In the genomic region with DNA sequence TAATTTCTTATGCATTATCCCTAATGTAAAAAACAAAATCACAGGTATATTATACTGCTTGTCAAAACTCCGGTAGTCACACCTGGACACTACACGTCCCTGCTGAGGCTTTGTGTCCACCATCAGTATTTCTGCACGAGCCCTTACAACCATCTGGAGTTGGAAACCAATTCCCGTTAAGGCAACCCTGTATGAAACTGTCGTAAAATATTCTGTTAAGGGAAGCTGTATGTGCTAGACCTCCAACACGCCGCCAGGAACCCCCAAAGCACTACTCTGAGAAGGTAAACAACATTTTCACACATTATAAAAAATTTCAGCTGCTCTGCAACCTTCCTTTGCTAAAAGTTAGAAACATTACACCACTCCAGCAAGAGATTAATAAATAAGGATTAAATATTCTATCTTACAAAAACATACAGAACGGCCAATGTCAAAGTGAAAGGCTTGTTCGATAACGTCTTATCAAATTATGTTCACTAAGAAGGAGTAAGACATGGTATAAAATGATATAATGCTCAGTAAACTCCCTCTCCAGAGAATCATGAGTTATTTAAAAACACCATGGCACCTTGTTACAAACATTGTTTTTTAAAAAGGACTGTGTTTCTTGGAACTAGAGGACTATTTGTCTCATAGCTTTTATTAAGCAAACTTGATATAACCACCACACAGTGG, we compare ENCODE assay signal across 21 mouse cellular contexts. TPM values are rescaled to one million over a fixed set of nuclear protein-coding genes. Genes with fewer than 3 reads are reported as not detected.
A peak's percentile ranks its signal among the peaks of the same experiment; 100 is the strongest.
DNase-seq lines count a peak whose midpoint lies in the region; ATAC-seq and TF ChIP-seq lines count a peak whose summit lies in the region.
"Had no signal": no experiment of that assay in that cellular context is flagged by ENCODE, and none has a peak within 500 bp of the region (broad histone marks: within the 10 kb centered on the region; RNA-seq: fewer than 3 reads in every experiment).

No protein-coding gene starts in this region.

- no peak overlapping the region for H3K4me2 ChIP-seq in liver, embryonic 14.5 days (ENCODE audit: low read depth)
- no peak overlapping the region for H3K4me2 ChIP-seq in liver, embryonic 12.5 days
- H3K4me2 ChIP-seq in limb, embryonic 14.5 days (replicated peaks; ENCODE audit: low read depth, low read length, severe bottlenecking): no peak overlapping the region
- H3K4me2 ChIP-seq: embryonic facial prominence, embryonic 15.5 days; forebrain, embryonic 12.5 days; heart, embryonic 11.5 days; heart, embryonic 15.5 days; hindbrain, embryonic 14.5 days had no signal

- 92% methylated on average over 10 of the region's 10 CpGs for WGBS in heart, embryonic 10.5 days
- 90% methylated on average over 10 of the region's 10 CpGs for WGBS in heart, adult 2 months
- 86% methylated on average over 10 of the region's 10 CpGs for WGBS in liver, embryonic 14.5 days (ENCODE audit: insufficient replicate concordance)
- WGBS in liver, embryonic 12.5 days (ENCODE audit: insufficient replicate concordance): 88% methylated on average over 10 of the region's 10 CpGs
- 41% methylated on average over 10 of the region's 10 CpGs for WGBS in limb, embryonic 14.5 days

- ATAC-seq in liver, embryonic 14.5 days (ENCODE audit: insufficient read depth): no peak
- no peak for ATAC-seq in liver, embryonic 12.5 days
- ATAC-seq in limb, embryonic 14.5 days (ENCODE audit: low FRiP score, low read depth): peak; percentile 65; the same call in 1 of the 2 replicates
- ATAC-seq in megakaryocyte-erythroid progenitor cell, adult 5-6 weeks (replicated peaks; ENCODE audit: low FRiP score, low TSS enrichment, poor library complexity, severe bottlenecking): peak; percentile 46
- no peak for ATAC-seq in granulocyte monocyte progenitor cell, adult 5-6 weeks (replicated peaks; ENCODE audit: poor library complexity, severe bottlenecking)

- peak; percentile 45 for DNase-seq in heart, embryonic 10.5 days (ENCODE audit: low spot score)
- no peak for DNase-seq in heart, adult 2 months
- DNase-seq in liver, embryonic 14.5 days (ENCODE audit: low read depth in 3 of 3, low spot score in 3 of 3): no peak
- DNase-seq in limb, embryonic 14.5 days (ENCODE audit: low spot score): peak; percentile 15
- no peak for DNase-seq in gastrocnemius, adult 8-10 months (ENCODE audit: low spot score in 2 of 2)
- DNase-seq: adrenal gland, postnatal 10 days; cerebellum, adult 11 months; cerebellum, adult 8-10 months; cerebellum, postnatal 14 days; embryo, embryonic 11 days; gastrocnemius, postnatal 14 days had no signal

- TF ChIP-seq POLR2A in heart, adult 2 months (IDR thresholded peaks at IDR 0.05; ENCODE audit: insufficient read depth, low read depth, low read length): no peak
- no peak for TF ChIP-seq POLR2A in limb, embryonic 14.5 days (IDR thresholded peaks at IDR 0.05; ENCODE audit: borderline replicate concordance, extremely low read depth, insufficient read depth, insufficient read length)

- TF ChIP-seq CTCF in heart, adult 2 months (IDR thresholded peaks at IDR 0.05): no peak
- no peak for TF ChIP-seq CTCF in liver, embryonic 14.5 days (IDR thresholded peaks at IDR 0.05; ENCODE audit: low read depth)

- no peak overlapping the region for H3K4me3 ChIP-seq in heart, embryonic 10.5 days
- no peak overlapping the region for H3K4me3 ChIP-seq in heart, adult 2 months
- no peak overlapping the region for H3K4me3 ChIP-seq in liver, embryonic 14.5 days (ENCODE audit: insufficient read depth in 1 of 2, low read depth in 2 of 2, low read length in 2 of 2)
- no peak overlapping the region for H3K4me3 ChIP-seq in liver, embryonic 12.5 days
- no peak overlapping the region for H3K4me3 ChIP-seq in limb, embryonic 14.5 days (replicated peaks; ENCODE audit: low read length)
- H3K4me3 ChIP-seq: embryonic facial prominence, embryonic 15.5 days; forebrain, embryonic 12.5 days; heart, embryonic 15.5 days; hindbrain, embryonic 10.5 days had no signal

- H3K27ac ChIP-seq in heart, embryonic 10.5 days: no peak overlapping the region
- H3K27ac ChIP-seq in heart, adult 2 months: no peak overlapping the region
- H3K27ac ChIP-seq in liver, embryonic 14.5 days: peak overlapping the region; percentile 6; the same call in 1 of the 2 replicates
- H3K27ac ChIP-seq in liver, embryonic 12.5 days: no peak overlapping the region
- no peak overlapping the region for H3K27ac ChIP-seq in limb, embryonic 14.5 days (replicated peaks; ENCODE audit: low read depth, low read length)
- H3K27ac ChIP-seq: embryonic facial prominence, embryonic 15.5 days; forebrain, embryonic 12.5 days; heart, embryonic 15.5 days; hindbrain, embryonic 10.5 days; hindbrain, embryonic 14.5 days had no signal

- TF ChIP-seq EP300 in heart, adult 2 months (IDR thresholded peaks at IDR 0.05; ENCODE audit: insufficient read depth, low read depth, low read length): no peak
- TF ChIP-seq EP300 in liver, embryonic 14.5 days (IDR thresholded peaks at IDR 0.05; ENCODE audit: low read depth): peak; percentile 60

- no peaks in the 10 kb centered on the region for H3K79me2 ChIP-seq in heart, adult 2 months (replicated peaks; ENCODE audit: control insufficient read depth, insufficient read depth, low read length)

- no peaks in the 10 kb centered on the region for H3K9me3 ChIP-seq in heart, embryonic 10.5 days
- H3K9me3 ChIP-seq in liver, embryonic 14.5 days (ENCODE audit: control insufficient read depth, low read length): no peaks in the 10 kb centered on the region
- H3K9me3 ChIP-seq in liver, embryonic 12.5 days (replicated peaks): no peaks in the 10 kb centered on the region
- no peaks in the 10 kb centered on the region for H3K9me3 ChIP-seq in limb, embryonic 14.5 days (ENCODE audit: control insufficient read depth, low read length)
- H3K9me3 ChIP-seq: embryonic facial prominence, embryonic 15.5 days; forebrain, embryonic 12.5 days; heart, embryonic 15.5 days; hindbrain, embryonic 10.5 days had no signal

- intact Hi-C loops in heart, adult 2 months (cut with DNase I): no loop called here

- peaks cover 49% of the 10 kb centered on the region for H3K36me3 ChIP-seq in heart, embryonic 10.5 days
- H3K36me3 ChIP-seq in heart, adult 2 months (ENCODE audit: control insufficient read depth, insufficient read depth, low read length): no peaks in the 10 kb centered on the region
- peaks cover 46% of the 10 kb centered on the region for H3K36me3 ChIP-seq in liver, embryonic 14.5 days (replicated peaks; ENCODE audit: control insufficient read depth, insufficient read depth, low read depth)
- peaks cover 70% of the 10 kb centered on the region for H3K36me3 ChIP-seq in liver, embryonic 12.5 days
- H3K36me3 ChIP-seq in limb, embryonic 14.5 days (ENCODE audit: control insufficient read depth, insufficient read depth, low read length): peaks cover 58% of the 10 kb centered on the region

- H3K9ac ChIP-seq in heart, adult 2 months (ENCODE audit: low read depth, low read length): no peak overlapping the region
- no peak overlapping the region for H3K9ac ChIP-seq in liver, embryonic 14.5 days (replicated peaks)
- no peak overlapping the region for H3K9ac ChIP-seq in liver, embryonic 12.5 days
- no peak overlapping the region for H3K9ac ChIP-seq in limb, embryonic 14.5 days (ENCODE audit: low read depth, low read length, severe bottlenecking)
- H3K9ac ChIP-seq: embryonic facial prominence, embryonic 15.5 days; forebrain, embryonic 12.5 days; heart, embryonic 15.5 days; hindbrain, embryonic 14.5 days had no signal

- no peaks in the 10 kb centered on the region for H3K27me3 ChIP-seq in heart, embryonic 10.5 days (ENCODE audit: insufficient read depth, poor library complexity, severe bottlenecking)
- H3K27me3 ChIP-seq in heart, adult 2 months (ENCODE audit: control insufficient read depth, insufficient read depth, low read length): no peaks in the 10 kb centered on the region
- no peaks in the 10 kb centered on the region for H3K27me3 ChIP-seq in liver, embryonic 14.5 days (ENCODE audit: control insufficient read depth, insufficient read depth, low read length)
- H3K27me3 ChIP-seq in liver, embryonic 12.5 days (replicated peaks): no peaks in the 10 kb centered on the region
- no peaks in the 10 kb centered on the region for H3K27me3 ChIP-seq in limb, embryonic 14.5 days (ENCODE audit: control insufficient read depth, insufficient read depth, low read length)
- H3K27me3 ChIP-seq: embryonic facial prominence, embryonic 15.5 days; forebrain, embryonic 12.5 days; heart, embryonic 15.5 days had no signal

- peaks cover 13% of the 10 kb centered on the region for H3K4me1 ChIP-seq in heart, embryonic 10.5 days
- H3K4me1 ChIP-seq in heart, adult 2 months (ENCODE audit: control insufficient read depth, insufficient read depth, low read length): no peaks in the 10 kb centered on the region
- H3K4me1 ChIP-seq in liver, embryonic 14.5 days (replicated peaks; ENCODE audit: control insufficient read depth in 2 of 2, insufficient read depth in 2 of 2, low read length in 1 of 2): no peaks in the 10 kb centered on the region; a peak in 2 of 4 replicates
- H3K4me1 ChIP-seq in liver, embryonic 12.5 days: no peaks in the 10 kb centered on the region
- no peaks in the 10 kb centered on the region for H3K4me1 ChIP-seq in limb, embryonic 14.5 days (ENCODE audit: control insufficient read depth, insufficient read depth, low read length)

RNA-seq across cellular contexts. Expression of a gene that starts 13.5 kb away (rescaled TPM):
- polyA plus RNA-seq in heart, embryonic 10.5 days (2016; fragmentation: Nextera tagmentation; extraction: Ambion mirVana): 3.6 and 5.9 TPM in 2 replicates
- total RNA-seq in heart, adult 2 months (2021): 10 to 100 TPM in 1 of 2 experiments, 1 to 10 TPM in 1; 9.3 to 11.2 TPM
- polyA plus RNA-seq in heart, adult 2 months (2012; rRNA removed): 2.0 and 3.0 TPM in 2 replicates
- 0.48 and 0.80 TPM in 2 replicates for polyA plus RNA-seq in liver, embryonic 14.5 days (2012; rRNA removed)
- 1.4 and 1.7 TPM in 2 replicates for polyA plus RNA-seq in liver, embryonic 14.5 days (2014; fragmentation: Nextera tagmentation; extraction: Ambion mirVana)
- 0.67 and 0.74 TPM in 2 replicates for polyA plus RNA-seq in liver, embryonic 12.5 days (2016; fragmentation: Nextera tagmentation; extraction: Ambion mirVana)
- 0.86 and 1.9 TPM in 2 replicates for polyA plus RNA-seq in limb, embryonic 14.5 days (2012; rRNA removed)
- polyA plus RNA-seq in limb, embryonic 14.5 days (2014; fragmentation: Nextera tagmentation; extraction: Ambion mirVana): 1.7 and 2.2 TPM in 2 replicates
- total RNA-seq in megakaryocyte-erythroid progenitor cell, adult 5-6 weeks (2014; fragmentation: Nextera tagmentation): 0.27 and 0.57 TPM in 2 replicates
- 1.2 and 2.1 TPM in 2 replicates for total RNA-seq in megakaryocyte-erythroid progenitor cell, adult 5-6 weeks (2017)
- 1 to 10 TPM; 1.1 to 1.7 (median 1.3) TPM for total RNA-seq in gastrocnemius, adult 8-10 months (2022)
- total RNA-seq in granulocyte monocyte progenitor cell, adult 5-6 weeks (2014; fragmentation: Nextera tagmentation): not detected in 2 replicates
- total RNA-seq in granulocyte monocyte progenitor cell, adult 5-6 weeks (2017): not detected in 2 replicates
- polyA plus RNA-seq: C2C12 had no signal

Comparison
In these comparisons a context has a peak if more than half of its experiments do, and no peak if none do; other contexts are left out.
1. DNase-seq: peak in heart, embryonic 10.5 days (single experiment) and limb, embryonic 14.5 days (single experiment); none in heart, adult 2 months (0 of 2), liver, embryonic 14.5 days (0 of 3) and gastrocnemius, adult 8-10 months (0 of 2).
2. ATAC-seq: peak in limb, embryonic 14.5 days (single experiment) and megakaryocyte-erythroid progenitor cell, adult 5-6 weeks (single experiment); none in liver, embryonic 14.5 days (single experiment), liver, embryonic 12.5 days (single experiment) and granulocyte monocyte progenitor cell, adult 5-6 weeks (single experiment).